Mouse (Mus musculus): Measurements from ENCODE around the gene Pdgfc.

- TF ChIP-seq CTCF (IDR thresholded peaks at IDR 0.05; ENCODE audit: borderline replicate concordance, insufficient read depth, low read depth, low read length) (no peak), POLR2A (IDR thresholded peaks at IDR 0.05; ENCODE audit: borderline replicate concordance, insufficient read depth, low read length) (no peak)
These were observed 26.3 kb upstream of the Pdgfc start for GRCm38 (mm10) chr3:81009899-81010298.
